Mouse (Mus musculus) urinary bladder, postnatal 36 days (tissue): ENCODE data around the gene Ephb1.
A peak's percentile ranks its signal among the peaks of the same experiment; 100 is the strongest.

Experiments
- DNase-seq, 2 experiments: peaks; one replicate each; pipeline ENCODE4 v3.0.0; 2022; ENCODE audit warnings: low spot score in 2 of 2, mixed read lengths in 1 of 2

Gene Ephb1

DNA sequence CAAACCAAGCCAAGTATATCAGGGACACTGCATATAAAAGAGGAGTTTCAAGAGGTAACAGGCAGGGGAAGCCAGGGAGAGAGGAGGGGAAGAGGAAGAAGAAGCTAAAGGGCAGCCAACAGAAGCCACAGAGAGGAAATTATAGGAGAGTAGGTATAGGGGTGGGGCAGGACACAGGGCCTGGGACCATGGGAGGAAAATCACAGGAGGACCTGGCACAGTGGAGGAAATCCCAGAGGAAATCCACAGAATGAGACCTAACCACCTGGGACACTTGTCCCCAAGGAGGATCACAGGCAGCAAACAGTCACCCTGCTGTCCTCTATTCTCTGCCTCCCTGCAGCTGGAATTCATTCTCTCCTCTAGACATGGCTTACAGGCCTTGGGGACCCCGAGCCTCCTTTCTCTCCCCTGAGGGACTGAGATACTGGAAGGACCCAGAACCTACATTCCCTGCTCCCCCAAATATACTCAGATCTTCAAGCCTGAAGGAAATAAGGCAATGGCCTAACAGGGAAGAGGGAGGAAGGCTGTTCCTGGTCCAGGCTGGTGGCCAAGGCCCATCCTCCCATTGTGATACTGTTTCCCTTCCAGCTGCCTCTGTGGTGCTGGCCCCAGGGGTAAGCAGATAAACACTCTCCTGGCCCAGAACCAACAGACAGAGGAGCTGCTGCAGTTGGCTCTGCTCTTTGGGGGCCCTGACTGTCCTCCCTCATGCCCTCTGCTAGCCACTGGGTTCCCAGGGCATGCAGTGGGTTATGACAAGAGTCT, 47.7 kb downstream of the Ephb1 start:
- peak in 1 of 2 experiments; percentile 3 for DNase-seq

GRCm38 (mm10) chr9:102305432-102306100, 48.9 kb downstream of the Ephb1 start:
- DNase-seq: no peak

DNA sequence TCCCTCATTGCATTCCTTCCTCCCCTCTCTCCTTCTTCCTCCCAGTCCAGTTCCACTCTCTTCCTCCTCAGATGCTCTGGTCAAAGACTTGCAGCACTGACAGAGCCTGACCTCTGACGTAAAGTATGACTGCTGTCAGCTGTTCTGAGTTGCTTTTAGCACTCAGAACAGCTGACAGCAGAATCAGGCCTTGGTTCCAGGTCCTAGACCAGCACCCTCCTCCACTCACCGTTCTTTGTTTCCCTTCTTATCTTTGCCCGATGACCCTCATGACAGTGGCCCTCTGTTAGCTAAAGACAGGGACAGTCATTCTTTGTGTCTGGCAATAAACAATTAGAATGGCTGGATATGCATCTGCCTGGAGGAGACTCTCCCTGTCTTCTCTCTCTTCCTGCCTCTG, 49.7 kb downstream of the Ephb1 start:
- DNase-seq: no peak

DNA sequence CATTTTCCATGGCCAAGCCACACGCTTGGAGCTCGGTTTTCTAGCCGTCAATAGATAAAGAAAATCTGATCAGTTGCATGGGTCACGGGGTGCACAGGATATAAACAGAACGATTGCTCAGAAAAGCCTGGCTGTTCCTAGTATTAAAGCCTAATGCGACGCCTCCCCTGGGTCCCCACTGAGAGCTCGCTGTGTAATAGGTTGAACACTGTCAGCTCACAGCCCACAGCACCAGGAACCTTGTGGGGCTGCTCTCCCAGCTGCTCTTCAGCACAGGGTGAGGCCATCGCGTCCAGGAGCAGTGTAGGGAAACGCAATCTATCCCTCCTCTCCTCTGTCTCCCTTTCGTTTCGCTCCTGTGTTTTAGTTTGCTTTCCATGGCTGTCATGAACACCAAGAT, 50.6 kb downstream of the Ephb1 start:
- DNase-seq: no peak

DNA sequence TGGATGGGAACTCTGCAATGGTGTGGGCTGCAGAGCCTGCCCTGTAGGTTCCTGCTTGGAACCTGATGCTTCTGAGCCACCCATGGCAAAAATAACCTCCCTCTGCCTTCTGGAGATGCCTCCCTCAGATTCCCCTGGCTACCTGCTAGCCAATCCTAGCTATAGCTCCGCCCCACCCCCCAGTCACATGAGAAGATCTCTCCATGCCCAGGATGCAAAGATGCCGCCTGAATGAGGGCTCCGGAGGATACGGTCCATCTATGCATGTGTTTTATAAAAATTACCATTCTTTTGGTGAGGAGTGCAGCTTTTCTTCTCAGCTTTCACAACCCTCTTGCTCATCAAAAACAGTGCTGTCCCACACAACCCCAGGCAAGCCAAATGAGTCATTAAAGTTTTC, 53.5 kb downstream of the Ephb1 start:
- no peak for DNase-seq

DNA sequence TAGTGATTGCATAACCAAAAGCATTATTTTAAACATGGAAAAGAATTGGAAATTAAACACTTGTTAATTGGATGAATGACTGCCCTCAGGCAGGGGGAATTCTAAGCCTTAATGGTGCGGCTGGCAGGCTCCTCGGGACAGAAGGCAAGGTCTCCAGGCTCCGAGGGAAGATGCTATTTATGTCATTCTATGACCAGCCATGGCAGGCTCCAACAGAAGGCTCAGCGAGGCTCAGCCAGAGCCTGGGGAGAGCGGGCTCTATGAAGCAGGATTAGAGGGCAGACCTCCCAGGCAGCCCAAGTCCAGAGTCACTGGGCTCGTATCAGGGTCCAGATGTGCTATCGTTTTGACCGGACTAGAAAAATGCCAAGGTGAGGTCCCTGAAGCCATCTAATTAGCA, 55.8 kb downstream of the Ephb1 start:
- DNase-seq: no peak

DNA sequence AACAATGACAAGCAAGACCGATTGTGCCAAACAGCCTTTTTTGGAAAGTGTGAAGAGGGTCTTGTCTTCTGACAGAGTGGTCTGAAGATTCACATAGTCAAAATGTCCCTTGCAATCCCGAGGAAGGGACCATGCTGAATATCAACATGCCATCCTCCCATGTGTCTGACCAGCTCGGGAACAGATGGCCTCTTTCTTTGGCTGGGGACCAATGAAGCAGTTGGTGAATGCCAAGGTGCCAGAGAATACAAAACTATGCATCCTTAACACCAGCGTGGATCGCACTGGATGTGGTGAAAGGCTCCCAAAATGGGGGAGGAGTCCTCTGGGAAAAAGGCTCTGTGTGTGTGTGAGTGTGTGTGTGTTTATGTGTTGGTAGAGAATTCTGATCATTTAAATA, 56.5 kb downstream of the Ephb1 start:
- DNase-seq: no peak

DNA sequence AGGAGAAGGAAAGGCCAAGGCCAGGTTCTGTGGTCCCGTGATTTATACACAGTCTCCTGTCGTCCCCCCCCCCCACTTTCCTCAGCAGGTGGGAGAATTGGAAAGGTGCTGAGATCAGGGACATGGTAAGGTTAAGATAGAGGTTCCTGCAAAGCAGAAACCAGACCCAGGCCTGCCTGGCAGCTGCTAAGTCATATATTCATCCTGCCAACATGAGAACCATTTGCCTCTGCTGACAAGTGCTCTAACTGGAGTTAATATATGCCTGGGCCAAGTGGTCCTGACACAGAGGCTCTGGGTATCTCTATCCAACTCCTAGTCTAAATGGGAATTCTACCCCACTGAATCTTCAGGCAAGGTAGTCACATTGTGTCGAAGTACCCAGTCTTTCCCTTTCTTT, 57.3 kb downstream of the Ephb1 start:
- DNase-seq: no peak

- no peak for DNase-seq
These were observed 60.9 kb downstream of the Ephb1 start for GRCm38 (mm10) chr9:102293605-102294004.

DNA sequence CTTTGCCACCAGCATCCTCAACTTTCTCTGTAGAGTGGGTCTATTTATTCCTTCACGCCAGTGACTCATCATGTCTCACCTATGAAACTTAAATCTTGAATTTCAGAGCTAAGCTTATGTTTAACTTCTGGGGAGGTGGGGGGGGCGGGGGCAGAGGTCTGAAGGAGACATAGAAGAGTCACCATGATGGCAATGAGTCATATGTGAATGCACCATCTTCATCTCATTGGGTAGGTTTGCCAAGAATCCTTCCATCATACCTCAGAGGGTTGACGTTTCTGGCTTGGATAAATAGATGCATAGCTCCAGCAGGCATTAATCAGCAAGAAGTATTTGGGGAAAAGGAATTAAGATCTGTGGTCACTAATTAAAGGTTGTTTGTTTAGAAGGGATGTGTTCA, 63.3 kb downstream of the Ephb1 start:
- DNase-seq: no peak

DNA sequence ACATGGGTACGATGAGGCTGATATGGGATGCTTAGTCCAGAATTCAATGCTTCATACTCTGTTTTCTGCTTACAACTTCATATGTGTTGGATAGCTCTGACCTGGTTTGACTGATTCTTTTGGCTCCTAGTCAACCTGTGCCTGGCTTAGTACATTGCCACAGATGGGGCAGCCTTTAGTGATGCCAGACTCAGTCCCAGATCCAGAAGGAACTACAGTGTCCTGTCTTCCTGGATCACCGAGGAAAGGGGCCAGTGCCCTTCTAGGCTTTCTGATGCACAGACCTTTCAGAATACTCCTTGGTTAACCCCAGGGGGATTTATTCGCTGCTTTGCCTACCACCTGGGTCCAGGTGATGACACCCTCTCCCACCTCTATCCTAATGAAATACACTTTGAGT, 66.1 kb downstream of the Ephb1 start:
- DNase-seq: no peak

GRCm38 (mm10) chr9:102275931-102276330, 78.6 kb downstream of the Ephb1 start:
- DNase-seq: no peak

- no peak for DNase-seq
These were observed 80.5 kb downstream of the Ephb1 start for GRCm38 (mm10) chr9:102274016-102274415.

DNA sequence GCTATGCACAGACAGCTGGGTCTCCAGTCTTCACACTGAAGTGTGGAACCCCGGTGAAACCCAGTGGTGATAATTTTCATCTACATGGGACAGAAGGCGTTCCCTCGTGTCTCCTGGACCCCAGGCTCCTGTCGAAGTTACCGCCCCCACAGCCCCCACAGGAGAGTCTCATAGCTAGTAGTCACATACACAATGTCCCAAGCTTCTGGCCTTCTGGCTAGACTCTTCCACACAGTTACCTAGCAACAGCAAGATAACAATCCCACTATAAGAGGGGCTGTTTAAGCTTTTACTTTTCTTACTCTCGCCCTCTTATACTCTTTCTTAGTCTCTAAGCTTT, 81.1 kb downstream of the Ephb1 start:
- no peak for DNase-seq

DNA sequence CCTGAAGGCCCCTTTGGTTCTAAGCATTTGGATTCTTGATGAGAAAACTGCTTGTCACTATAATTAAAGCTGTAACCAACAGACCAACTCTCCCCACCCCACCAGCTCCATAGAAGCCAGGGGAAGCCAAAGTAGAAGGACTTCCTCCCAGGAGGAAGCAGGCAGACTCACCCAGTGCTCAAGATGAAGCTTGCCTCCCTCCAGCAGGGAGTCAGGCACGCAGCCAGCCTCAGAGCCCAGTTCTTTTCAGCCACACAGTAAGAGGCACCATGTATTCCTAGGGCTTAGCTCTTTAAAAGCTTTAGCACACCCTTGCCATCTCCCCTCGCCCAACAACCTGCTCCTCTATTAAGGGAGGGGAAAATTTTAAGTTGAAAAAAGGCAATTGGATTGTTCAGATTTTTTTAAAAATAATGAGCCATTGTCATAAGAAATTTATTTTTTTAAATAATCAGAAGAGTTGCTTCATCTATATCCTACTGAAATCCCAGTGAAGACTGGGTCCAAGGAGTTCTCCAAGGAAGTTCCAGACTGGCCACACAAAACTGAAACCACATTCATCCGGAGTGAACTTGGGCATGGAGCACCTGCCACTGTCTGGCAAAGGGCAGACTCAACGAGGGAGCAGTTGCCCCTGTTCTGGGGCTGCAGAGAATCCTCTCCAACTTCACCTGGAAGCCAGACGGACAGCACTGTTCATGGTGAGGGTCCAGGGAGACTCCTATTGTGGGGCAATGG, 81.6 kb downstream of the Ephb1 start:
- no peak for DNase-seq

DNA sequence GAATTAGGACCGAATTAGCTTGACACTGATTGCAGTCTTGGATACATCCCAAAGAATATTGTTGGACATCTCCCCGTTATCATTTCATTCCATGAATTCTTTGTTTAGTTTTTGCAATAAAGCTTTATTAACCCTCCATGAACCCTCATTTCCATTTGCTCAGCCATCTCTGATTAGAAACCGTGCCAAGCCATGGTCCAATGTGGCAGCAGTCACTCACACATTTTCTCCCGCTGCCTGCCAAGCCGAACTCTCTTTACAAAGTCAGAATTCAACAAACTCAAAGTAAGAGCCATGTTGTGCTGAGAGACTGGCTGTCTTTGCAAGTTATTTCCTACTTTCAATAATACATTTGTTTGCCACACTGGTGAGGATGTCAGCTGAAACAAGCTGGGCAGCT, 84.0 kb downstream of the Ephb1 start:
- no peak for DNase-seq

- peak in 1 of 2 experiments; percentile 10 for DNase-seq
These were observed 87.0 kb downstream of the Ephb1 start for GRCm38 (mm10) chr9:102267311-102268027.

DNA sequence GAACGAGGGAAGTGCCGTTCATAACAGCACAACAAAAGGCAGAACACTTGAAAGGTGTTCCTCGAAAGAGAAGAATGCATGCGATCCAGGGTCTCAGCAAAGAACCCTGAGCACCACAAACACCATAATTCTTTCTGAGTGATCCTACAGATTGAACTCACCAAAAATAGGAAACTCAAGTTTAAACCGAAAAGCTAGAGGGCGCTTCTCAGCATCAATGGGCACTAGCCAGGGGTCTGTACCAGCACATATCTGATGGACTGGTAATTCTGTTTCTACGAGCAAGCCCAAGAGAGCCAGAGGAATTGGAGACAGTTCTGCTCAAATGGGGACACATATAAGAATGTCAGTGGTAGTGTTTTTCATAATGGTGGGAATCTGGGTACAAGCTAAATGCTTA, 90.7 kb downstream of the Ephb1 start:
- DNase-seq: no peak

GRCm38 (mm10) chr9:102262100-102262501, 92.4 kb downstream of the Ephb1 start:
- DNase-seq: no peak

- no peak for DNase-seq
These were observed 93.0 kb downstream of the Ephb1 start for GRCm38 (mm10) chr9:102261511-102261910.

DNA sequence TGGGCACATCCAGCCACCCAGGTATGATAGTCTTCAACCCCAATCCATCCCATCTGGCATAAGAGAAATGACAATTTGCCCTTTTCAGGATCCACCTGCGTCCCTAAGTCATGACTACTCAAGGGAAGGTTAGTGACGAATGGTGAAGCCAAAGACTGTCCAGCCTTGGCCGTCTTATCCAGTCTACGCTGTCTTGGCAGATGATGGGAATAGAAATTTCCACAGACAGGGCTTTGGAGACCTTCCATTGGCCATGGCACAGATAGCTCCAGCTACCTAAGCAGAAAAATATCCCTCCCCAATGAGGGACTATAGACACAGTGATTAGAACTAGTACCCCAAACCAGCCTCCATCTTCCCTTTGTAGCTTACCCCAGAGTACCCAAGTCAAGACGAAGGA, 98.1 kb downstream of the Ephb1 start:
- no peak for DNase-seq

DNA sequence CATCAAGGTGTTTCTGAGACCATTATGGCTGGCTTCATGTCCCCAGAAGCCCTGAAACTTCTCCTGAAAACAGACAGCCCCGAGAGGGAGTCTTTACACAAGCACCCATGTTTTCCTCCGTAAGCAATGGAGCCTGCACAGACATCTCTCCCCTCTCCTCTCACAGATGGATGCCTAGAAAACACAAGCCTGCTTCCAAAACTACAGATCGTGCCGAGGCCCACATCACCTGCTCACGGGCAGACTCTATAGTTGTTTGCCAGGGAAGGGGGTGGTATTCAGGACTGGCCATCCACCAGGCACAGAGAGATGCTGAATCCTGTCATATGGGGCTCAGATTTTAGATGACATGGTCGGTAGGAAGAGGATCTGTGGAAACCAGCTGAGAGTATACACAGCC, 98.7 kb downstream of the Ephb1 start:
- DNase-seq: no peak
